Mouse (Mus musculus) heart, postnatal 0 days (tissue): ENCODE data around the gene Rnf150.

Experiments
- CTCF ChIP-seq: IDR thresholded peaks from 2 replicates; pipeline ENCODE4 v1.5.1; 2016; ENCODE audit warnings: antibody characterized with exemption, control low read depth, low read depth
- EP300 ChIP-seq: IDR thresholded peaks from 2 replicates; pipeline ENCODE4 v1.6.1; 2016; ENCODE audit warnings: antibody characterized with exemption, low read depth

DNA sequence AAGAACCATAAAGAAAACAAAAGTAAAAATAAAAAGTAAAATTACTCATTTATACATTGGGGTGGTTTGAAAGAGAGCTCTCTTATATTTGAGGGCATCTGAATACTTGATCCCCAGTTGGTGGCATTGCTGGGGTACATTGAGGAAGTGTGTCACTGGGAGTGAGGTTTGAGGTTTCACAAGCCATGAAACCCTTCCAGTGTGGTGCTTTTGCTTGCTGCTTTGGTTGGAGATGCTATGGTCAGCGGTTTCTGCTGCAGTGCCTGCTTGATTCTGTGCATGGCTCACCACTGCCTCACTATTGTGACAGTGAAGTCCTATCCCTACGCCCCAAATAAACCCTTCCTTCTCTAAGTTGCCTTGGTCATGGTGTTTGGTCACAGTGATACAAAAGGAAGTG, 10.9 kb downstream of the Rnf150 start:
- TF ChIP-seq EP300 (no peak), CTCF (no peak)
